Mouse (Mus musculus) thymus, postnatal 4 days (tissue): ENCODE results near the gene Gp9.
"Not testable (repeated sequence)": the region's sequence is repeated elsewhere in the genome, so short reads cannot be mapped to it uniquely, and the experiment has no call there.

ENCODE experiments used
- DNase-seq: peaks from one replicate; pipeline ENCODE4 v3.0.0; 2021

The Gp9 gene

DNA sequence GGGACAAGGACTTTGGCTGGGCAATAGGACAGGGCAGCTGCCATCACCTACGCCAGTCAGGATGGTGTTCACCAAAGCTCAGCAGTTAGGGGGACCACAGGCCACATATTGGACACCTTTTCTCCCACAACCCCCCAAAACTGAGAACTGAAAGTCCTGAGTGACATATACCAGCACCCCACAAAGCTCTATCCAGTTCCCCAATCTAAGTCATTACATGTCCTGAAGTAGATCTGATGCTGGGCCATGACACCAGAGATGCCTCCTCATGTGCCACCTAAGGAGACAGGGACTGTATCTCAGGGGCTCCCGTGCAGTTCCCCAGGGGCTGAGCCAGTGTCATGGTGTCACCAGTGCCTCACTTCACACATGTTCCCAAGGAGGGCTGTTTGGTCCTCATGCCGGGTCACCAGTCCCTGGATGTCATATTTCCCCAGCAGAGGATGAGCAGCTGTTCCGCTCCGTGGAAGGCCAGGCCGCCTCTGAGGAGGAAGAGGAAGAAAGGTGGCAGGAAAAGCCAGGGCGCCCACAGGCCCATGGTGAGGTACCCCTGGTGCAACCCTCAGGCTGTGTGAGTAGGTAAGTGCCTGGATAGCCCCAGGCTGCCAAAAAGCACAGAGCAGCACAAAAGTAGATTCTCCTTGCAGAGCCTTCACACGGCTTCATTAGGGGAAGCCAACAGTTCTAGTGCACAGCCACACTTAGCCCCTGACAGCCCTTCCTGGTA is 27.5 kb upstream of the Gp9 start:
- no peak for DNase-seq

DNA sequence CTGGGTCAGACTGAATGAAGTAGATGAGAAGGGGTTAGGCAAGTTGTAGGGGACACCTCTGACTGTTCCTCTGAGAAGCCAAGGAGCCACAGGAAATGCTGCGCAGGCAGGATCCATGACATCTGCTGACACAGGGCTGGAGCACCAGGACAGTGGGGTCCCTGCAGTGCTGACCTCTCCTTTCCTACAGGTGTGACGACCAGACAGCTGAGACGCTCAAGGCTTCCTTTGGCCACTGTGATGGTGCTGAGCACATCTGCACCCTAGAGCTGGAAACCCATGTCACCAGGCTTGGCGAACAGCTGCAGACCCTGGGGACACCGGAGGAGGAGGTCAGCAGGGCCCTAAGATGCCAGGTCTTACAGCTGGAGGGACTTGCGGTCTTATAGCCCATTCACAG is 26.3 kb upstream of the Gp9 start:
- DNase-seq: no peak

DNA sequence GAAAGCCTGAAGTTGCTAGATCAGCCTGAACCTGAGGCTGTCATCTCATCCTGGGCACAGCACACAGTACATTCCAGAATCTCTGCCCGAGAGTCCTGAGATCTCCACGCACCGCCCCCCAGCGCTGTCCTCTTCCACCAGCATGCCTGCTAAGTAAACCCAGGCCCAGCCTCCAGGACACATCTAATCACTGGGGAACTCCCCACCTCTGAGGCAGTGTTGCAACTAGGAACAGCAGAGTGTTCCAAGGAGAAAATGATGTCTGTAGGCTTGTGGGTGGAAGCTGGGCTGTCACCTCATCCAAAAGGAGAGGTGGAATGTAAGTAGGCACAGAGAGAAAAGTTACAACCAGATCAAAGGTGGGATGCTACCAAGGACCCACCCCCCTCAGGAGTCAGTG is 22.7 kb upstream of the Gp9 start:
- DNase-seq: no peak

DNA sequence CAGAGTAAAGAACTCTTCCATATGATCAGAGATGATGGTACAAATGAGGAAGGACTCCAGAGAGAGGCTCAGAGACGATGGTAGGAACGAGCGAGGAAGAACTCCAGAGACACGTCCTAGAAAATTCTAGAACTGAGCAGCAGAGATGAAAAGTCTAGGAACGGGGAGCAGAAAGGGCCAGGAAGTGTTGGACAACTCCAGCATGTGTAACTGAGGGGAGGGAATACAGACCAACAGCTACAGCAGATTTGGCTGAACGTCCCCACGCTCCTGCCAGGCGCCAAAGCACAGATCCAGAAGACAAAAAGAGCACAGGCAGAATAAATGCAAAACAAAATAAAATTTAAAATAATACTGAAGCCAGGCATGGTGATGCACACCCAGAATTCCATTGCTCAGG is 21.0 kb upstream of the Gp9 start:
- no peak for DNase-seq

DNA sequence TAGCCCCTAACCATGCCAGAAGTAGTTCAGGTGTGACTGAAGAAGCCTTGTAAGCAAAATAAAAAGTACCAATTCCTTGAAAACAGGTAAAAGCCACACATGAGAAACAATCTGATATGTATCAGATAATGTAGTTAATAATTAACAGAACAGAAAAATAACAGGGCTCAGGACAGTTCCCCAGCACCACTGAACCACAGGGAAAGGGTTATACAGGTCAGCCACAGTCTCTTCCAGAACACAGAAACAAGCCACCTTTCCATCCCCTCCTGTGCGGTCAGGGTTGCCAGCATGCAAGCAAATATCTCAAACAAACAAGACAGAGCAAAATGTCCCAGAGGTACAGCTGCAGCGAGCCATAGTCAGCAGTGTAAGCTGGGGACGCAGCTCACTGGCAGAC is 18.5 kb upstream of the Gp9 start:
- DNase-seq: no peak

DNA sequence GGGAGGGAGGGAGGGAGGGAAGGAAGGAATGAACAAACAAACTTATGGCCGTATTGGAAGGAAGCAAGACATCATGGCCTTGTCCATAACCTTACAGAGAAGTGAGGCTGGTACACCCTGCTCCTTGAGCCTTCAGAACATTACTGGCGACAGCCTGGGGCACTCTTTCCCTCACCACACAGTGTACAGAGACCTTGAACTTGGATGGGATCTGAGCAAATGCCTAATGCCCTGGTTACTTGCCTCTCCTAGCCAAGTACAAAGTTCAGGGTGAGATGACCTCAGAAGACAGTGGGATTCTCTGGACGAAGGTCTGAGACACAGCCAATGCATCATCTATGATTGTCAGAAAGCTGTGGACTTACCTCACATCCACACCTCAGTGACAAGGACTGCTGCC is 18.0 kb upstream of the Gp9 start:
- DNase-seq: no peak

DNA sequence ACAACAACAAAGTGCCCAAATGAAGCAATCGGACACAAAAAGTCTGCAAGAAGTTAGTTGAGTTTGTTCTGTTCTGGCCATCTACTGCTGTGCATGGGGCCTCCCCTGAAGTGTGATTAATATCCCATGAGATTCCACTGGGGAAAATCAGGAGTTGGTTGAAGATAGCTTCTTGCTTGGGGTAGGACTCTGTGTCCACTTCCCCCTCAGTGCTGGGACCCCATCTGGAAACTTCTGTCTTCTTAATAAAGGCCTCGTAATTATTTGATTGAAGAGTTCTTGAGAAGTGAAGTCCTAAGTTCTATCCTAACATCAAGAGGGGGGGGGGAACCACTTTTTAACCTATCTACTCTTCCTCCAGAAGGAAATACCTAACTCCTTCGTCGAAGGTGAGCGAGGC is 15.7 kb upstream of the Gp9 start:
- no peak for DNase-seq

DNA sequence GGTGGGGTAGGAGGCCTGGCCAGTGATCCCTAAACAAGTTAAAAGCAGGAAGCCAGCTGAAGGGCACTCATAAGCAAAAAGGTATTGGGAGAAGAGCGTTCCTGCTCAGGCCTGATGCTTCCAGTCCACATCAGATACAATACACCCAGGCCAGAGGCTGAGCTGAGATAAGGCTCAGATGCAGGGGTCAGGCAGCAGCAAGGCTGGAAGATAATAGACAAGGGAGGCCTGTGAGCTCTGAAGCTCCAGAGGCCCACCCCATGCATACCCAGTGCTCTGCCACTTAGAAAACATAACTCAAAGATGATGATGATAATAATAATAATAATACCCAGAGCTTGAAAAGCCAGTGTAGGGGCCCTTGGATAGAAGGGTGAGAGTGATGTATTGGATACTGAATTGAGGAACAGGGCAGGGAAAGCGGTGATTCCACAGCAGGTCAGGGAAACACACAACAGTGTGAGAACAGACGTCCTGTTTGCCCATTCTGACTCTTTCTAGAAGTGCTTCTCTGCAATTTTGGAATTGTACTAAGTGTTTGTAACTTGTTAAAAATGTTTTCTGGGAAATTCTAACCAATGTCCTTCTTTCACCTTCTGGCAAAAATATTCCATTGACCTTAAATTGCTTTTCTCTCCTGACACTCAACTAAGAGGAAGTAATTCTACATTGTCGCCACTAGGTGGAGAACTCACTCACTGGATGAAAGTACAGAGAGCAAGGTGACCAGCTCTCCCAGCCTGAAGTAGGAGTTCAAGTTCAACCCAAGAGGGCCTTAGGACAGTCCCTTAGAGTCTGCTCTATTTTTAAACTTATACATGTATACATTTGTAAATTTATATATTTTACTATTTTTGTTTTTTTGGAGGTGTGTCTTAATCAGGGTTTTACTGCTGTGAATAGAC is 14.2 kb upstream of the Gp9 start:
- DNase-seq: peak; percentile 7

DNA sequence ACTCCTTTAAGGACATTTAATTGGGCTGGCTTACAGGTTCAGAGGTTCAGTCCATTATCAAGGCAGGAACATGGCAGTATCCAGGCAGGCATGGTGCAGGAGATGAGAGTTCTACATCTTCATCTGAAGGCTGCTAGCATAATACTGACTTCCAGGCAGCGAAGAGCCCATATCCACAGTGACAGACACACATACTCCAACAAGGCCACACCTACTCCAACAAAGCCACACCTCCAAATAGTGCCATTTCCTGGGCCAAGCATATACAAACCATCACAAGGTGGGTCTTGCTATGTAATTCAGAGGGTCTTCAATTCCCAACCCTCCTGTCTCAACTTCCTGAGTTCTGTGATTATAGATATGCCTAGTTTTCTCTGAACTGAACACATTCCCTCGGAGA is 13.6 kb upstream of the Gp9 start:
- DNase-seq: not testable (repeated sequence)

DNA sequence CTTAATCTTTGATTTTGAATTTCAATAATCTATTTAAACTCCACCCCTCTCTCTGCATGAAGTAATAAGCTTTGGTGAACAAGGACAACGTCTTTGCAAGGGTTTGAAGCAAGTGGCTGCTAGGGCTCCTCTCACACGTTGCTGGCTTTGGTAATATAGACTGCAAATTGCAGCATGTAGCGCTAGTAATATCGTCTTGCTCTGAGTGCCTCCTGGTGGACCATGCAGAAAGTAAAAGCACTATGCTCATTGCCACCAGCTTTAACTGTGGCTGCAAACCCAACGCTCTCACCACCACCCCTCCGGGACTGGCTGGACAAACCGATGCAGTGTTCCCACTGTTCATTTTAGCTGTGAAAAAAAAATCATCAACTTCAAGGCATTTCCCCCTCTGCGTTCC is 7.2 kb upstream of the Gp9 start:
- DNase-seq: peak; percentile 26

DNA sequence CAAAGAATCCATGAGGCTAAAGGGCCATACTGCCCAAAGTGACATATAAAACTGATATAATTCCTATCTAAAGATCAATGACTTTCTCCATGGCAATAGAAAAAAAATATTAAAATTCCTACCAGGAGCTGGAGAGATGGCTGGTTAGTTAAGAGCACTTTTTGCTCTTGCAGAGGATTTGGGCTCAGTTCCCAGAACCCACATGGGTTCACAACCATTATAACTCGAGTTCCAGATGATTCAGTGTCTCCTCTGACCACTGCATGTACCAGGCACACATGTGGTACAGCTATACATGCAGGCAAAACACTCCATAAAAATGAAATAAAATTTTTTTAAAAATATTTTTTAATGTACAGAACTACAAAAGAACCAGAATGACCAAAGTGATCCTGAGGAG is 3.4 kb upstream of the Gp9 start:
- DNase-seq: no peak

DNA sequence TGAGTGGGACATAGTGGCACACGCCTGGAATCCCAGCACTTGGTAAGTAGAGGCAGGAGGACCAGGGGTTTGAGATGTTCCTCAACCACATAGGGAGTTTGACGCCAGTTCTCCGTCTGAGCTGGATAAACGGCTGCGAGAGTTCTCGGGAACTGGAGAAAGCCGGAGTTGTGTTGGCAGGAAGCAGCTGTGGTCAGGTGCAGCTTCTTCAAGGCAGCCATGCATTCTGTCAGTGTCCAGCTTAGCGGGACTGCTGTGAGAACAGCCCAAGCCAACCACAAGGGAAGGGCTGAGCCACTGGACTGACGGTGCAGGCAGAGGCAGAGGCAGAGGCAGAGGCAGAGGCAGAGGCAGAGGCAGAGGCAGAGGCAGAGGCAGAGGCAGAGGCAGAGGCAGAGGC is 3.0 kb upstream of the Gp9 start:
- DNase-seq: no peak

DNA sequence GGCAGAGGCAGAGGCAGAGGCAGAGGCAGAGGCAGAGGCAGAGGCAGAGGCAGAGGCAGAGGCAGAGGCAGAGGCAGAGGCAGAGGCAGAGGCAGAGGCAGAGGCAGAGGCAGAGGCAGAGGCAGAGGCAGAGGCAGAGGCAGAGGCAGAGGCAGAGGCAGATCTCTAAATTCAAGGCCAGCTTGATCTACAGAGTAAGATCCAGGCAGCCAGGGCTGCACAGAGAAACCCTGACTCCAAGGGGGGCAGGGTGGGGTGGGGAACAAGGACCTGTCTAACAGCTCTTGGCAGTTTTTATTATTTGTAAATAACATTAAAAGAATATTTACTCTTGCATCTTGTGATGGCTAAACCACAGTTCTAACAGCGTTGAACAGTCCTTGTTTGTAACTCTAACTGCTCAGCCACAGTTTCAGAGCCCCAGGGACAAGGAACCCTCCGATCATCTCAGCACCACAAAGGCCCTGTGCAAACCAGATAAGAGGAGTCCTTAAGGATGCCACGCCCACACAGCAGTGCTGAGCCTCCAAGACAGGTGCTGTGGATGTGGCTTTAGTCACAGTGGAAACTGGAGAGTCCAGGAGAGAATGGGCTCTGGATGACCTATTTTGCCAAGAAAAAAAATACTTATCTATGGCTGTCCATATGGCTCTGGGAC is 2.2 kb upstream of the Gp9 start:
- no peak for DNase-seq

DNA sequence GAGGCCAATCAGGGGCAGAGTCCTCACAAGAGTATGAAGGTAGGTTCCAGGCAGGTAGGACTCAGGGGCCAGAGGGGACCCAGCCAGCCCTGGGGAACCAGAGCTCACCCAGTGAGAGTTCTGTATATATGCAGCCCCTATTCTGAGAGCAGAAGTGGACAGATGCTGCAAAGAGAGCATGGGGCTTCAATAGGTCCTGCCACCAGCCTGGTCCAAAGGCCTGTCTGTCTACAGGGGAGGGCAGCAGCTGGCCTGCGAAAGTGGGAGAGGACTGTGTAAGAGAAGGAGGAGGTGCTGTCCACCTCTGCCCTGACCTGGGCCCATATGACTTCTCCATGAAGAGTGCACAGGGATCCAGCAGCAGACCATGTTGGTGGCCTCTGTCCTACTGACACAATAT is 1.2 kb upstream of the Gp9 start:
- DNase-seq: no peak

DNA sequence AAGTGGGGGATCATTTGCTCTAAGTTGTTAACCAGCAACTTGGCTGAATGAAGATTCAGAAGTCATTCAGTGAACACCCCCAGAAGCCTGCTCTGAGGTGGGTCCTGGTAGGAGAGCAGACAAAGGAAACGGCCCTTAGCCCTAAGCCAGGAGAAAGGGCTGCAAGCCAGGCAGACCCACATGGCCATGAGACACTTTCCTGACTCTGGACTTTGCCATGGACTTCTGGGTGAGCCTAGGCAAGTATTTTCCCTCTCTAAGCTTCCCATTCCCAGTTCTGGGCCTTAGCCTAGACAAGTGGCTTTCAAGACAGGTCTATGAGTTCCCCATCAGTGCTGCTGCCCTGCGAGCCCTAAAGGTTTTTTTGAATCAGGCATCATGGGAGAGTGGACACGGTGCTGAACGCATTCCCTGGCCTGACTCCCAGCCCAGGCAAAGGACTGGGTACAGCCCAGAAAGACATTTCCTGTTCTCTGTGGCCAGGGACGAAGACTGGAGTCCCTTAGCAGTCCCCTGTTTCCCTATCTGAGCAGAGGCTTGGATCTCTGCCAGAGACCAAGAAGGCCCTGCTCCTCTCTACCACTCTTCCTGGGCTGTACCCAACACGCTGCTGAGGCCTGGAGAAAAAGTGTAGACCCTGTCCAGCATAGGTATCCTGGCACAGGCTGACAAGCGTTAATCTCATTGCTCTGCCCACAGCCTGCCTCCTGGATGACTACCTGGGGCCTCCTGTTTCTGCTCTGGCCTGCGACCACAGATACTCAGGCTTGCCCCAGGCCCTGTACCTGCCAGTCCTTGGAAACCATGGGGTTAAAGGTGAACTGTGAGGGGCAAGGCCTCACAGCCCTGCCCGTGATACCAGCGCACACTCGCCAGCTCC is 662 bp downstream of the Gp9 start:
- DNase-seq: no peak

DNA sequence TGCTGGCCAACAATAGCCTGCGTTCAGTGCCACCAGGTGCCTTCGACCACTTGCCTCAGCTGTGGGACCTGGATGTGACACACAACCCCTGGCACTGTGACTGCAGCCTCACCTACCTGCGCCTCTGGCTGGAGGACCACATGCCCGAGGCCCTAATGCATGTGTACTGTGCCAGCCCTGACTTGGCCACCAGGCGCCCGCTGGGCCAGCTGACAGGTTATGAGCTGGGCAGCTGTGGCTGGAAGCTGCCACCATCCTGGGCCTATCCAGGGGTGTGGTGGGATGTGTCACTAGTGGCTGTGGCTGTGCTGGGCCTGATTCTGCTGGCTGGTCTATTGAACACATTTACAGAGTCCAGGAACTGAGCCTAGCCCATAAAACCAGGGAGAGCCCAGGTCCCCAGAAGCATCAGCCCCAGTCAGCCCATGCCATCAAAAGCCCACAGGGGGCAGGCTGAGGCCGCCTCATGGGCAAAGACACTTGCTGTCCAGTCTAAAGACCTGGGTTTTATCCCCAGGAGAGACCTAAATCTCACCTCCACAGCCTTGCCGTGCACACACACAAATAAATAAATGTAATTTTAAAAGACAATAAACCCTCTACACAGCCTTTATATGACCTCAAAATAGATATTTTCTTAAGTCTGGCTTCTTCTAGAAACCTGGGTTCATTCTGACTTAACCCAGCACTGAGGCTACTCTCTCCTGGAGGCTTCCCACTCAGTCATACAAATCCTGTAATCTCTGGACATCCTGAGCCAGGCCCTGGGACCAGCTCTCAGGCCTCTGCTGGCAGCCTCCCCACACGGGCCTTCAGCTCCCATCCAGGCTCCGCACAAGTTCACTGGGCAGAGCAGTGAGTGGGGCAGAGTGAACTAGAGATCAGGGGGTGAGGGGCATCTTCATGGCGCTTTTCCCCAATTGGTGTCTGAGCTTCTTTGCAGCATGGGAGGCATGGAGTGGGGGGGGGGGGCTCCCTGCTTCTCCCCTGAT is 1.6 kb downstream of the Gp9 start:
- no peak for DNase-seq

DNA sequence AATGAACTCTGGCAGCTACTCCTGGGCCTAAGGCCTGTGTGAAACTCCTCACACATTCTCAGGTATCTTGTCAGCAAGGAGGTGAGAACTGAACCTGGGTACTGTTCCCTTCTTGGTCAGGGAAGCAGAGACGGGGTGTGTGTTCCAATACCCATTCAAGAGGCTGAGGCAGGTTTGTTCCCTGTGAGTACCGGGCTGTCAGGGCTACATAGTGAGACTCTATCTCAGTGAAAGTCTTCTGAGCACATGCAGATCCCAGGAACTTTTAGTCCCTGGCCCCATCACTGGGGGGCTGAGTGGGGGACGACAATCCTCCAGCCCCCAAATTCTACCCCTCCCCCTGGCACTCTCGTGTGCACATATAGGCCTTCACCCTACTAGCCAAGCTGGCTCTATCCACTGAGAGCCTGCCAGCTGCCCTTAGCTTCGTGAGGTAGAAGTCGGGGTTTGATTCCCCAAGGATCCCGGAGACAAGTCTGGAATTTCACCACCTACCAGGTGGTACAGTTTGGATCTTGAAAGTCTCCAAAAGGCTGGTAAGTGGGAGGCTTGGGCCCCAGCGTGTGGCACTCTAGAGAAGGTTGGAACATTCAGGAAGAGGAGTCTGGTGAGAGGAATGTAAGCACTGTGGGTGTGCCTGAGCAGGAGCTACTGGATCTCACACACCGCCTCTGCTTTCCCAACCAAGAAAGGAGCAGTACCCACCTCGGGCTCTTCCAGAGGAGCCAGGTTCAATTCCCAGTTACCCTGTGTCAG is 2.9 kb downstream of the Gp9 start:
- DNase-seq: no peak

DNA sequence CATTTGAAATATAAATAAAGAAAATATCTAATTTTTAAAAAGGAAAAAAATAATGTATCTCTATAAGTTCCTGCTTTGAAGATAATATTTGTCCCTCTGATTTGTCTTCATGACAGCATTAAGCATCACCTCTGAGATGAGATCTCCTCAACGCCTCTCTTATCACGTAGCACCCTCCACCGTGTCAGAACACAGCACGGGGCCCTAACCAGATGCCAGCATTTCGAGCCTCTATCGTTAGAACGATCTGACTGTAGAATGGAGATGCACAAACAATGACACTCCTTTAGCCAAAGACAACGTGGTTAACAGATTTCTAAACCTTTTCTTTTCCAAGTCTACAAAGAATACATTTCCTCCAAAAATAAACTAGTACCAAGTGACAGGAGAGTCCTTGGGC is 6.2 kb downstream of the Gp9 start:
- no peak for DNase-seq

DNA sequence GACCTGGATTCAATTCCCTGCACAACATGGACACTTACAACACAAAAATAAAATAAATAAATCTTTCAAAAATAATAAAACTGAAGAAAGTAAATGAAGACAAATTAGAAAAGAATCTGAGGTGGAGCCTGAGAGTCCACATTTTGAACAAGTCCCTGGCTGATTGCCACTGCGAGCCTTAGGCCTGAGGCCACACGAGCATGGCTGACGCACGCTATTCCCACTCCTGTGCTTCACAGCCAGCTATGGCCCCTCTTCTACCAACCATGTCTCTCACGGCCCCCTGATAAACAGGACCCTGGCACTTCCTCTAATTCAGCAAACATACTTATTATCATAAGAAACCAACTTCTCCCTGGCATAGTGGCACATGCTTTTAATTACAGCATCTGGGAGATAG is 8.7 kb downstream of the Gp9 start:
- DNase-seq: no peak

DNA sequence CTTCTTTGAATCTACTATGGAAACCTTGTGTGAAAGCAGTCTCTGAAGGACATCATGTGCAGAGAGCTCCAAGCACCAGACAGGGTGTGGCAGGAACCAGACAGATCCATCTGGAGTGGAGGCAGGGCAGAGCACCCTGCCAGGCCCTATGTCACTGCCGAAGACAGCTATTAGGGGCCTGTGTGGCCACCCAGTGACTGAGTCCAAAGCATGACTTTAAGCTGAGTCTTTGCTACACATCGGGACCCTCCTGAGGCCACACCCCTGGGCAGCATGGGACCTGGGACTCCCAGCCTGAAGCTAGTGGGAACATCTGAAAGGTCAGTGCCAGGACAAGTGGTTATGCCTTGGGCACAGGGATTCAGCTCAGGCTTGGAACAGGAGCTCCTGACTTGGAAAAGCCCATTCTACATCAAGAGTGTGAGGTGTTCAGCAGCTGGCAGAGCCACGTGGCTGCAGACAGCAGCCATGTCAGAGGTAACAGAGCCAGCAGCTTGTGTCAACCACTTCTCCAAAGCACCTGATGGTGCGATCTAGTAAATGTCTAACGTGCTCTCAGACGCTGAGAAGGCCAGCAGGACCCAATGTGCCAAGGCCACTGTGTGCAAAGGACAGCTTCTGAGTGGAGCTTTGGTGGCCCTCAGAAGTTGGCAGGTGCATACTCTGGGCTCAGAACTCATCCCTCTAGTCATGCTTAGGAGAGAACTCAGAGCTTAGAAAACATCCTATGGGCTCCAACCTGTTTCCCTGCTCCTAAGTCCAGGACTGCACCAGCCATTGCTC is 9.4 kb downstream of the Gp9 start:
- no peak for DNase-seq
